Mouse (Mus musculus): ENCODE results near the gene Rbm15b. TPM values are rescaled to one million over a fixed set of nuclear protein-coding genes. Genes with fewer than 3 reads are reported as not detected.

Gene Rbm15b
- polyA plus RNA-seq, 1 experiment, result 10.5 TPM

DNA sequence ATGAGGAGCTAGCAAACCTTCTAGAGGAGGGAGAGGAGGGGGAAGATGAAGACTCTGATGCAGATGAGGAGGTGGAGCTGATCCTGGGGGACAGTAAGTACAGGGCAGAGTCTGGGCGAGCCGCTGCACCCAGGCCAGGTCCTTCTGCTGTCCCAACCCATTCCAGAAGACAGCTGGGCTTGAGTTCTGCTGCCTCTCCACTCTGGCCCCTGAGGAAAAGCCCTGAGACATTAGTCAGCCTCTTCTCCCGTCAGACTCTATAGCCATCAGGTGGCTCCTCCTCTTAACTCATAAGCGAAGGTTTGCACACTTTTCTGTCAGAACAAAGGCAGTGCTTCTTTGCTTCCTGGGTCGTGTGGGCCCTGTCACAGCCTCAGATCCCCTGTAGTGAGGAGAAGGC is 13.0 kb downstream of the Rbm15b start:
- TF ChIP-seq CTCF (IDR thresholded peaks at IDR 0.05; ENCODE audit: extremely low read depth, insufficient read length, insufficient replicate concordance, low read depth, low read length) (no peak), POLR2A (IDR thresholded peaks at IDR 0.05; ENCODE audit: low read depth, low read length) (no peak)
- WGBS, result 83% methylated on average over 5 of the region's 5 CpGs
- Histone ChIP-seq H3K27ac (ENCODE audit: insufficient read depth, low read depth, low read length) (no peak overlapping the region), H3K4me1 (ENCODE audit: control insufficient read depth, insufficient read depth, insufficient read length, low read length) (no peaks in the 10 kb centered on the region), H3K27me3 (ENCODE audit: control insufficient read depth, insufficient read depth, low read length) (no peaks in the 10 kb centered on the region), H3K4me3 (ENCODE audit: low read depth, low read length) (no peak overlapping the region), H3K36me3 (ENCODE audit: control insufficient read depth, insufficient read depth, low read length) (peaks cover 51% of the 10 kb centered on the region)

DNA sequence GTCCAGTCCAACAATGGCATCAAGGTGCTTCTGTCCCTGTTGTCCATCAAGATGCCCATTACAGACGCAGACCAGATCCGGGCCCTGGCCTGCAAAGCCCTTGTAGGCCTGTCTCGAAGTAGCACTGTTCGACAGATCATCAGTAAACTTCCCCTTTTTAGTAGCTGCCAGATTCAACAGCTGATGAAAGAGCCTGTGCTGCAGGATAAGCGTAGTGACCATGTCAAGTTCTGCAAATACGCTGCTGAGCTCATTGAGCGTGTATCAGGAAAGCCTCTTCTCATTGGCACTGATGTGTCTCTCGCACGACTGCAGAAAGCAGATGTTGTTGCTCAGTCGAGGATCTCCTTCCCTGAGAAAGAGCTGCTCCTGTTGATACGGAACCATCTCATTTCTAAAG is 29.2 kb downstream of the Rbm15b start:
- no peak overlapping the region for H3K27ac ChIP-seq (ENCODE audit: insufficient read depth, low read depth, low read length)
- peaks cover 61% of the 10 kb centered on the region for H3K36me3 ChIP-seq (ENCODE audit: control insufficient read depth, insufficient read depth, low read length)
- TF ChIP-seq POLR2A (IDR thresholded peaks at IDR 0.05; ENCODE audit: low read depth, low read length) (no peak), CTCF (IDR thresholded peaks at IDR 0.05; ENCODE audit: extremely low read depth, insufficient read length, insufficient replicate concordance, low read depth, low read length) (no peak)
- WGBS, result 87% methylated on average over 11 of the region's 11 CpGs
- no peak overlapping the region for H3K4me3 ChIP-seq (ENCODE audit: low read depth, low read length)
- no peaks in the 10 kb centered on the region for H3K27me3 ChIP-seq (ENCODE audit: control insufficient read depth, insufficient read depth, low read length)
- no peaks in the 10 kb centered on the region for H3K4me1 ChIP-seq (ENCODE audit: control insufficient read depth, insufficient read depth, insufficient read length, low read length)

DNA sequence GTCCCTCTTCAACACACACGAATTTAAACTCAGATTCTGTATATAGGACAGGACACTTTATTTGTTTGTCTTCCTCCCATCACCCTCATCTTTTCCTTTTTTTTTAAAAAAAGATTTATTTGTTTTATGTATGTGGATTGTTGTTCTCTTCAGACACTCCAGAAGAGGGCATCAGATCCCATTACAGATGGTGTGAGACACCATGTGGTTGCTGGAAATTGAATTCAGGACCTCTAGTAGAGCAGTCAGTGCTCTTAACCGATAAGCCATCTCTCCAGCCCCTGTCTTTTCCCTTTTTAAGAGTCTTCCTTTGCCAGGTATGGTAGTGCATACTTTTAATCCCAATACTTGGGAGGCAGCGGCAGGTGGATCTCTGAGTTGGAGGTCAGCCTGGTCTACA is 30.6 kb downstream of the Rbm15b start:
- no peak overlapping the region for H3K27ac ChIP-seq (ENCODE audit: insufficient read depth, low read depth, low read length)
- no peaks in the 10 kb centered on the region for H3K27me3 ChIP-seq (ENCODE audit: control insufficient read depth, insufficient read depth, low read length)
- 76% methylated on average over 3 of the region's 3 CpGs for WGBS
- no peak overlapping the region for H3K4me3 ChIP-seq (ENCODE audit: low read depth, low read length)
- TF ChIP-seq POLR2A (IDR thresholded peaks at IDR 0.05; ENCODE audit: low read depth, low read length) (no peak), CTCF (IDR thresholded peaks at IDR 0.05; ENCODE audit: extremely low read depth, insufficient read length, insufficient replicate concordance, low read depth, low read length) (no peak)
- H3K4me1 ChIP-seq (ENCODE audit: control insufficient read depth, insufficient read depth, insufficient read length, low read length), result no peaks in the 10 kb centered on the region
- peaks cover 60% of the 10 kb centered on the region for H3K36me3 ChIP-seq (ENCODE audit: control insufficient read depth, insufficient read depth, low read length)

DNA sequence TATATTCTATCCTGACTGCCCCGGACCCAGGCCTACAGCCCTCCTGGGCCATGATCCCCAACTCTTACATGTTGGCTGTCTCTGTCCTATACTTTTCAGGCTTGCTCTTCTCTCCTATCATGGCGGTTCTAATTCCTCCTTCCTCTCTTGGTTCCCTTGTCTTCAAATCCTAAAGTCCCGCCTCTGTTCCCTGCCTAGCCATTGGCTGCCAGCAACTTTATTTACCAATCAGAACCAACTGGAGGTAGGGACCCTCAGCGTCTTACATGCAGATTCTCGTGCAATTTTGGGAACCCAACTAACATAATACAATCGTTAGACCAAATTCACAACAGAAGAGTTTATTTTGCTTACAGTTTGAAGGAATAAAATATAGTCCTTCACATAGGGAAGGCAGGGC is 44.4 kb downstream of the Rbm15b start:
- no peaks in the 10 kb centered on the region for H3K27me3 ChIP-seq (ENCODE audit: control insufficient read depth, insufficient read depth, low read length)
- peaks cover 45% of the 10 kb centered on the region for H3K36me3 ChIP-seq (ENCODE audit: control insufficient read depth, insufficient read depth, low read length)
- TF ChIP-seq CTCF (IDR thresholded peaks at IDR 0.05; ENCODE audit: extremely low read depth, insufficient read length, insufficient replicate concordance, low read depth, low read length) (no peak), POLR2A (IDR thresholded peaks at IDR 0.05; ENCODE audit: low read depth, low read length) (no peak)
- no peak overlapping the region for H3K27ac ChIP-seq (ENCODE audit: insufficient read depth, low read depth, low read length)
- H3K4me1 ChIP-seq (ENCODE audit: control insufficient read depth, insufficient read depth, insufficient read length, low read length), result no peaks in the 10 kb centered on the region
- no peak overlapping the region for H3K4me3 ChIP-seq (ENCODE audit: low read depth, low read length)
- WGBS, result 90% methylated on average over 6 of the region's 6 CpGs

DNA sequence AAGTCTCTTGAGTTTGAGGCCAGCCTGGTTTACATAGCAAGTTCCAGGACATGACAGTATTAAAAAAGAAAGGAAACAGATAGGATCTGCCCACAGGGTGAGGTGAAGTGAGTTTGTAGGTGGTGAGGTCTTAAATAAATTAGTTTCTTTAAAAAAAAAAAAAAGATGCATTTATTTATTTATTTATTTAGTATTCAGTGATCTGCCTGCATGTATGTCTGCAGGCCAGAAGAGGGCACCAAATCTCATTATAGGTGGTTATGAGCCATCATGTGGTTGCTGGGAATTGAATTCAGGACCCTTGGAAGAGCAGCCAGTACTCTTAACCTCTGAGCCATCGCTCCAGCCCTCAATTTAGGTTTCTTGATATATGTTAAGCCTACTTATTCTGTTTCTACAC is 46.7 kb downstream of the Rbm15b start:
- H3K4me3 ChIP-seq (ENCODE audit: low read depth, low read length), result no peak overlapping the region
- H3K27ac ChIP-seq (ENCODE audit: insufficient read depth, low read depth, low read length), result no peak overlapping the region
- TF ChIP-seq POLR2A (IDR thresholded peaks at IDR 0.05; ENCODE audit: low read depth, low read length) (no peak), CTCF (IDR thresholded peaks at IDR 0.05; ENCODE audit: extremely low read depth, insufficient read length, insufficient replicate concordance, low read depth, low read length) (no peak)
- no peaks in the 10 kb centered on the region for H3K4me1 ChIP-seq (ENCODE audit: control insufficient read depth, insufficient read depth, insufficient read length, low read length)
- H3K27me3 ChIP-seq (ENCODE audit: control insufficient read depth, insufficient read depth, low read length), result no peaks in the 10 kb centered on the region
- H3K36me3 ChIP-seq (ENCODE audit: control insufficient read depth, insufficient read depth, low read length), result peaks cover 52% of the 10 kb centered on the region
- whole genome bisulfite sequencing, result 98% methylated on average over 1 of the region's 1 CpGs

Other genes starting within 250 kb of the Rbm15b start
- gene Grm2, start 231.3 kb downstream of the Rbm15b start, polyA plus RNA-seq (2012; rRNA removed), result 0.14 TPM in 1 of 2 replicates, not detected in the other
- 50.1 and 77.9 TPM in 2 replicates for gene Tex264, start 201.5 kb downstream of the Rbm15b start, polyA plus RNA-seq (2012; rRNA removed)
- gene Rad54l2, start 98.2 kb downstream of the Rbm15b start, polyA plus RNA-seq (2012; rRNA removed), result 19.3 and 34.9 TPM in 2 replicates
- gene Dcaf1, start 65.6 kb downstream of the Rbm15b start, polyA plus RNA-seq (2012; rRNA removed), result 3.3 and 6.4 TPM in 2 replicates
- gene Manf, start 4.6 kb upstream of the Rbm15b start, polyA plus RNA-seq (2012; rRNA removed), result 2.9 and 7.5 TPM in 2 replicates